Mouse (Mus musculus) megakaryocyte, adult 5-6 weeks (primary cell): ENCODE measurements around the gene Faiml. TPM values are rescaled to one million over a fixed set of nuclear protein-coding genes. Genes with fewer than 3 reads are reported as not detected.

Experiments
- ATAC-seq: 2 replicates; pipeline ENCODE4 v1.8.0; 2016; ENCODE audit warnings: mild to moderate bottlenecking, inconsistent platforms; ENCODE audit not compliant: poor library complexity, severe bottlenecking
- total RNA-seq, 2 experiments: library from RNA; stranded (forward) in 1 of 2; stranded (reverse) in 1 of 2; fragments of 153-499, 151-499 nt in 1 of 2; fragments of 221-1000, 200-1000 nt in 1 of 2; gene quantifications; 2 replicates each; pipeline versions ENCODE4 v1.2.3 to v1.2.4; 2015 to 2017

Faiml gene
- total RNA-seq, 2 experiments from 2014 or later, result not detected

DNA sequence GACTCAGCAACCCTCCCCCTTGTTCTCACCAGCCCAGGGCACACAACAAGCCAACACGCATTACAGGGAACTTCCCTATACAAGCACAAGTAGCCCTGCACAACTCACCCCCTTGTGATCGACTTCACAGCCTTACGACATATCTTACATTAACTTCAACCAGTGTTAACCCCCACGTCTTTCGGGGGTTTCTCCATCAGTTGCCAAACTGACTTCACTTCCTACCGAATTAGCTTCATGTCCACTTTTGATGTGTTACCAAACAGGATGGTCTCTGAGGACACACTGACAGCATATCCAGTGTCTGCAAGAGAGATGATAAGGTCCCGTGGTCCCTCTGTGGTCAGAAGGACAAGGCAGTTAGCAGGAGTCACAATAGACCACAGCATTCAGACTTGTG lies 54.9 kb downstream of the Faiml start:
- peak; percentile 73 for ATAC-seq

DNA sequence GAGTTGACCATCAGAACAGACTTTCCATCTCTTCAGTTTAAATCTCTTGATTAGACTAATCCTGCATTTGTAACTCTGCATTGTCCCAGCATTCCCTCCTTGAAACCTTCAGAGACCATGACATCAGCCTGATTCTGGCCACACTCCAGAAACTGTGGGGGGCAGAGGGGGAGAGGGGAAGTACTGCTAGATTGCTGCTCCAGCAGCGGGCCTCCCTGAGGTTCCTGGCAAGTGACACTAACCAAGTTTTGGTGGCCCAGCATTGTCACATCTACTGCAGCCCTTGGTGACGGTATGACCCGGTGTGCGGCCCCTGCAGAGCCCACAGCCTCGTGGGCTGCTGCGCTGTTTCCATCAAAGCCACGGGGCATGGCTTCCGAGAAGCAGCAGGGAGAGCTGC lies 56.8 kb downstream of the Faiml start:
- no peak for ATAC-seq

Other genes starting within 250 kb of the Faiml start
- gene Gm1123, start 201.5 kb downstream of the Faiml start, total RNA-seq (2015), result 0.29 TPM in 1 of 2 replicates, not detected in the other
- gene Gm1123, start 201.5 kb downstream of the Faiml start, total RNA-seq (2017), result 0.81 TPM in 1 of 2 replicates, not detected in the other
- gene Pik3cb, start 96.6 kb downstream of the Faiml start, total RNA-seq (2015), result 18.9 and 19.9 TPM in 2 replicates
- 8.2 and 10.0 TPM in 2 replicates for gene Pik3cb, start 96.6 kb downstream of the Faiml start, total RNA-seq (2017)
- 24.5 and 26.7 TPM in 2 replicates for gene Cep70, start 6.1 kb upstream of the Faiml start, total RNA-seq (2015)
- gene Cep70, start 6.1 kb upstream of the Faiml start, total RNA-seq (2017), result 30.2 and 38.7 TPM in 2 replicates
- gene Esyt3, start 121.3 kb upstream of the Faiml start, total RNA-seq (2015), result not detected in 2 replicates
- gene Esyt3, start 121.3 kb upstream of the Faiml start, total RNA-seq (2017), result not detected in 2 replicates
- 0.50 and 1.6 TPM in 2 replicates for gene Mras, start 200.1 kb upstream of the Faiml start, total RNA-seq (2015)
- 0.41 and 0.48 TPM in 2 replicates for gene Mras, start 200.1 kb upstream of the Faiml start, total RNA-seq (2017)
- gene Nme9, start 214.2 kb upstream of the Faiml start, total RNA-seq (2015), result not detected in 2 replicates
- gene Nme9, start 214.2 kb upstream of the Faiml start, total RNA-seq (2017), result not detected in 2 replicates